Mouse (Mus musculus) cortical plate, adult 2 months (tissue): ENCODE results near the gene Shisa7.

ENCODE experiments used
- CTCF ChIP-seq: fragments of 200-500 bp; IDR thresholded peaks from 2 replicates; pipeline ENCODE4 v1.5.1; 2011; ENCODE audit warnings: mild to moderate bottlenecking, control low read depth, low read length; ENCODE audit not compliant: insufficient read depth; ENCODE audit errors: extremely low read depth
- POLR2A ChIP-seq: fragments of 200-500 bp; IDR thresholded peaks from 2 replicates; pipeline ENCODE4 v1.6.1; 2011; ENCODE audit warnings: mild to moderate bottlenecking, low read length, control low read depth; ENCODE audit not compliant: insufficient read depth; ENCODE audit errors: extremely low read depth

DNA sequence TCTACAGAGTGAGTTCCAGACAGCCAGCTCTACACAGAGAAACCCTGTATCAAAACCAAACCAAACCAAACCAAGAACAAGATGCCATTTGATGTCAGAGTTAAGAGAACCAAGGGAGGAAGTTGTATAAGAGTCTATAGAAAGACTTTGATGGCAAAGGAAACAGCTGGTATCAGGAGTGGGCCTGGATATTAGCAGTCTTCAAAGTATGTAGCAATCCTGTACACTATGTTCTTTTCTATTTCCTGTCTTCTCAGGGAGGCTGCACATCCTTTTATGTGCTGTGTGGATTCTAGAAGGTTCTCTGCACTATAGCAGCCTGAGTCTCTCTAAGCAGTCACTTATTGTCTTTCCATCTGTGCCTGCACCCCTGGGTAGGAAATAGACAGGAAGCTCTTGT lies 27.9 kb downstream of the Shisa7 start:
- no peak for TF ChIP-seq CTCF
- no peak for TF ChIP-seq POLR2A
